Mouse (Mus musculus) thymus, postnatal 25 days (tissue): Measurements from ENCODE around the gene Msrb1.
"Not testable (repeated sequence)": the region's sequence is repeated elsewhere in the genome, so short reads cannot be mapped to it uniquely, and the experiment has no call there.

Source experiments
- DNase-seq: peaks from one replicate; pipeline ENCODE4 v3.0.0; 2022

Msrb1 gene

GRCm38 (mm10) chr17:24736330-24737051 lies at the start of gene Msrb1:
Gene Msrb1, plus strand, starts transcription at chr17:24736642.
- DNase-seq = peak; percentile 95

- DNase-seq = peak; percentile 70
Measured at GRCm38 (mm10) chr17:24687146-24687595, 49.3 kb upstream of the Msrb1 start.

GRCm38 (mm10) chr17:24687599-24687998 lies 48.8 kb upstream of the Msrb1 start:
- no peak for DNase-seq

- no peak for DNase-seq
Measured at GRCm38 (mm10) chr17:24689251-24690081, 47.0 kb upstream of the Msrb1 start, which contains the start of gene Syngr3. Gene Syngr3, minus strand, starts transcription at chr17:24689955.

- DNase-seq = no peak
Measured at GRCm38 (mm10) chr17:24692385-24692784, 44.1 kb upstream of the Msrb1 start.

- DNase-seq = no peak
Measured at GRCm38 (mm10) chr17:24695326-24696010, 41.0 kb upstream of the Msrb1 start.

GRCm38 (mm10) chr17:24696011-24696697 lies 40.3 kb upstream of the Msrb1 start, which contains the start of the genes Gfer and Noxo1:
Gene Gfer, minus strand, starts transcription at chr17:24696156.
Gene Noxo1, plus strand, starts transcription at chr17:24696234.
- DNase-seq = peak; percentile 88

- peak; percentile 28 for DNase-seq
Measured at GRCm38 (mm10) chr17:24697985-24698384, 38.5 kb upstream of the Msrb1 start.

- no peak for DNase-seq
Measured at GRCm38 (mm10) chr17:24698715-24699114, 37.7 kb upstream of the Msrb1 start.

GRCm38 (mm10) chr17:24699473-24699872 lies 37.0 kb upstream of the Msrb1 start:
- no peak for DNase-seq

- DNase-seq = no peak
Measured at GRCm38 (mm10) chr17:24701251-24701650, 35.2 kb upstream of the Msrb1 start.

GRCm38 (mm10) chr17:24705821-24706220 lies 30.6 kb upstream of the Msrb1 start:
- no peak for DNase-seq

GRCm38 (mm10) chr17:24706982-24707800 lies 29.3 kb upstream of the Msrb1 start, which contains the start of gene Tbl3:
Gene Tbl3, minus strand, starts transcription at chr17:24707660.
- peak; percentile 93 for DNase-seq

- no peak for DNase-seq
Measured at GRCm38 (mm10) chr17:24707801-24708425, 28.5 kb upstream of the Msrb1 start.

GRCm38 (mm10) chr17:24708646-24709045 lies 27.8 kb upstream of the Msrb1 start:
- no peak for DNase-seq

- no peak for DNase-seq
Measured at GRCm38 (mm10) chr17:24715556-24715955, 20.9 kb upstream of the Msrb1 start.

- no peak for DNase-seq
Measured at GRCm38 (mm10) chr17:24716166-24716682, 20.2 kb upstream of the Msrb1 start.

GRCm38 (mm10) chr17:24717943-24718342 lies 18.5 kb upstream of the Msrb1 start, which contains the start of the genes Rnf151 and Rps2:
Gene Rnf151, minus strand, starts transcription at chr17:24718063.
Gene Rps2, plus strand, starts transcription at chr17:24718116.
- no peak for DNase-seq

- DNase-seq = not testable (repeated sequence)
Measured at GRCm38 (mm10) chr17:24718938-24719337, 17.5 kb upstream of the Msrb1 start.

- DNase-seq = peak; percentile 96
Measured at GRCm38 (mm10) chr17:24719494-24720222, 16.8 kb upstream of the Msrb1 start.
